28 mouse cellular contexts compared by ENCODE assay signal in genomic region chr9:64462870-64463269, GRCm38 (mm10).
DNase-seq lines count a peak whose midpoint lies in the region; ATAC-seq lines count a peak whose summit lies in the region.
"Had no signal": no experiment of that assay in that cellular context is flagged by ENCODE, and none has a peak within 500 bp of the region (broad histone marks: within the 10 kb centered on the region; RNA-seq: fewer than 3 reads in every experiment).

No protein-coding gene starts in this region.

- ATAC-seq in kidney, embryonic 14.5 days (ENCODE audit: low FRiP score, low TSS enrichment): no peak
- ATAC-seq: CD4-positive, CD25-positive, alpha-beta regulatory T cell, adult 4 months; forebrain, embryonic 15.5 days had no signal

- peaks cover 15% of the 10 kb centered on the region for H3K4me1 ChIP-seq in kidney, embryonic 14.5 days (ENCODE audit: control insufficient read depth, insufficient read depth, low read length)
- H3K4me1 ChIP-seq in limb, embryonic 10.5 days: peaks cover 67% of the 10 kb centered on the region
- H3K4me1 ChIP-seq: heart, embryonic 13.5 days had no signal

- H3K9ac ChIP-seq in kidney, embryonic 14.5 days (ENCODE audit: low read depth, low read length): no peak overlapping the region
- H3K9ac ChIP-seq: embryonic facial prominence, embryonic 13.5 days; forebrain, embryonic 12.5 days; forebrain, embryonic 15.5 days; heart, embryonic 13.5 days; hindbrain, embryonic 15.5 days had no signal

- no peaks in the 10 kb centered on the region for H3K36me3 ChIP-seq in kidney, embryonic 14.5 days (ENCODE audit: control insufficient read depth, insufficient read depth, low read length)
- no peaks in the 10 kb centered on the region for H3K36me3 ChIP-seq in limb, embryonic 10.5 days
- H3K36me3 ChIP-seq: embryonic facial prominence, embryonic 10.5 days; embryonic facial prominence, embryonic 13.5 days; forebrain, embryonic 12.5 days; forebrain, embryonic 15.5 days; heart, embryonic 10.5 days; heart, embryonic 13.5 days; hindbrain, embryonic 15.5 days had no signal

- peak; percentile 39 for DNase-seq in kidney, adult 11 months
- peak; percentile 37 to 39 for DNase-seq in kidney, adult 8-10 months
- DNase-seq in kidney, postnatal 10 days: no peak
- DNase-seq in kidney, postnatal 25 days: peak; percentile 38 to 63
- DNase-seq in limb, embryonic 10.5 days (ENCODE audit: low spot score): no peak
- no peak for DNase-seq in gastrocnemius, postnatal 10 days
- DNase-seq in left cerebral cortex, adult 8-10 months (ENCODE audit: low spot score in 2 of 2): no peak
- DNase-seq: adrenal gland, adult 2 months; adrenal gland, postnatal 14 days; cerebellum, adult 11 months; cerebellum, adult 2 months; cerebellum, adult 9-11 months; cerebellum, postnatal 36 days; embryo, embryonic 11 days; gastrocnemius, postnatal 36 days; heart, adult 2 months; heart, postnatal 14 days; heart, postnatal 4 days had no signal

- H3K9me3 ChIP-seq in kidney, embryonic 14.5 days (ENCODE audit: control insufficient read depth, low read length): no peaks in the 10 kb centered on the region
- no peaks in the 10 kb centered on the region for H3K9me3 ChIP-seq in limb, embryonic 10.5 days (replicated peaks)
- H3K9me3 ChIP-seq: embryonic facial prominence, embryonic 10.5 days; embryonic facial prominence, embryonic 13.5 days; forebrain, embryonic 12.5 days; forebrain, embryonic 15.5 days; heart, embryonic 10.5 days; heart, embryonic 13.5 days; hindbrain, embryonic 15.5 days had no signal

- no peak overlapping the region for H3K27ac ChIP-seq in kidney, embryonic 14.5 days (ENCODE audit: low read depth, low read length)
- 0 out of 2 replicates have a peak overlapping the region, but pooled peaks have one; percentile 0 for H3K27ac ChIP-seq in limb, embryonic 10.5 days
- H3K27ac ChIP-seq: embryonic facial prominence, embryonic 10.5 days; embryonic facial prominence, embryonic 13.5 days; forebrain, embryonic 12.5 days; forebrain, embryonic 15.5 days; heart, adult 2 months; heart, embryonic 10.5 days; heart, embryonic 13.5 days; hindbrain, embryonic 15.5 days had no signal

- H3K27me3 ChIP-seq in kidney, embryonic 14.5 days (ENCODE audit: control insufficient read depth, insufficient read depth, low read length): no peaks in the 10 kb centered on the region
- H3K27me3 ChIP-seq in limb, embryonic 10.5 days (ENCODE audit: low read depth, poor library complexity, severe bottlenecking): peaks cover 27% of the 10 kb centered on the region
- H3K27me3 ChIP-seq: forebrain, embryonic 15.5 days; hindbrain, embryonic 15.5 days had no signal

- H3K4me3 ChIP-seq in kidney, embryonic 14.5 days (ENCODE audit: low read length): no peak overlapping the region
- no peak overlapping the region for H3K4me3 ChIP-seq in limb, embryonic 10.5 days
- H3K4me3 ChIP-seq: embryonic facial prominence, embryonic 10.5 days; embryonic facial prominence, embryonic 13.5 days; erythroblast, embryonic 14.5 days; forebrain, embryonic 12.5 days; forebrain, embryonic 15.5 days; heart, adult 2 months; heart, embryonic 10.5 days; heart, embryonic 13.5 days; hindbrain, embryonic 15.5 days had no signal

- H3K4me2 ChIP-seq in kidney, embryonic 14.5 days (replicated peaks; ENCODE audit: low read depth, low read length): no peak overlapping the region
- H3K4me2 ChIP-seq: embryonic facial prominence, embryonic 13.5 days; forebrain, embryonic 12.5 days; forebrain, embryonic 15.5 days; heart, embryonic 13.5 days; hindbrain, embryonic 15.5 days had no signal

Comparison
In these comparisons a context has a peak if more than half of its experiments do, and no peak if none do; other contexts are left out.
1. DNase-seq: peak in kidney, adult 11 months (single experiment), kidney, adult 8-10 months (2 of 2) and kidney, postnatal 25 days (2 of 2); none in kidney, postnatal 10 days (single experiment), limb, embryonic 10.5 days (single experiment), gastrocnemius, postnatal 10 days (single experiment) and left cerebral cortex, adult 8-10 months (0 of 2).